Mouse (Mus musculus): ENCODE measurements around the gene Atp2a1. TPM values are rescaled to one million over a fixed set of nuclear protein-coding genes. Genes with fewer than 3 reads are reported as not detected.
"Not testable (repeated sequence)": the region's sequence is repeated elsewhere in the genome, so short reads cannot be mapped to it uniquely, and the experiment has no call there.

Gene Atp2a1
- total RNA-seq (2021) = under 1 TPM in 1 of 2 experiments, not detected in 1; 0.21 TPM
- long read RNA-seq, experiment 1, partial matches to known transcripts = 0 of 2 reads
- long read RNA-seq, experiment 1, other reads (novel, unspliced or antisense) = 2 of 2 reads
- long read RNA-seq, experiment 2 = 0 reads

- no peak for DNase-seq (ENCODE audit: low spot score in 2 of 2)
These were observed at the start of gene Atp2a1 for GRCm38 (mm10) chr7:126463004-126463403. Atp2a1 (minus strand) TSS chr7:126463108.

GRCm38 (mm10) chr7:126511287-126511686 is 48.4 kb upstream of the Atp2a1 start:
- intact Hi-C loops (cut with DNase I) = no loop called here

More at GRCm38 (mm10) chr7:126463004-126463403, at the start of gene Atp2a1:
- intact Hi-C loops (cut with DNase I) = no loop called here

GRCm38 (mm10) chr7:126507126-126507778 is 44.3 kb upstream of the Atp2a1 start:
- intact Hi-C loops (cut with DNase I) = no loop called here
- no peak for DNase-seq (ENCODE audit: low spot score in 2 of 2)

More at GRCm38 (mm10) chr7:126511287-126511686, 48.4 kb upstream of the Atp2a1 start:
- no peak for DNase-seq (ENCODE audit: low spot score in 2 of 2)

- intact Hi-C loops (cut with DNase I) = no loop called here
- no peak for DNase-seq (ENCODE audit: low spot score in 2 of 2)
These were observed 42.0 kb upstream of the Atp2a1 start for GRCm38 (mm10) chr7:126504913-126505312.

GRCm38 (mm10) chr7:126503273-126503878 is 40.5 kb upstream of the Atp2a1 start, which contains the start of gene Atxn2l:
Atxn2l (minus strand) TSS chr7:126503437.
- DNase-seq (ENCODE audit: low spot score in 2 of 2) = peak; percentile 99
- intact Hi-C loops (cut with DNase I) = loop anchor here (2.0 kb wide), 1 partner anchor 17 kb away; the partner anchor contains the start of gene Tufm

GRCm38 (mm10) chr7:126502751-126503150 is 39.8 kb upstream of the Atp2a1 start:
- no peak for DNase-seq (ENCODE audit: low spot score in 2 of 2)
- intact Hi-C loops (cut with DNase I) = loop anchor here (1.0 to 2.0 kb wide), 2 partner anchors 16 to 27 kb away; partner anchors contain the start of genes Sh2b1 and Tufm

GRCm38 (mm10) chr7:126502023-126502741 is 39.3 kb upstream of the Atp2a1 start:
- DNase-seq (ENCODE audit: low spot score in 2 of 2) = peak; percentile 92 to 97

GRCm38 (mm10) chr7:126501684-126502022 is 38.7 kb upstream of the Atp2a1 start:
- intact Hi-C loops (cut with DNase I) = loop anchor here (1.0 to 2.0 kb wide), 2 partner anchors 15 to 26 kb away; partner anchors contain the start of genes Sh2b1 and Tufm
- no peak for DNase-seq (ENCODE audit: low spot score in 2 of 2)

More at GRCm38 (mm10) chr7:126502023-126502741, 39.3 kb upstream of the Atp2a1 start:
- intact Hi-C loops (cut with DNase I) = loop anchor here (1.0 to 2.0 kb wide), 2 partner anchors 15 to 27 kb away; partner anchors contain the start of genes Sh2b1 and Tufm

- intact Hi-C loops (cut with DNase I) = no loop called here
These were observed 36.5 kb upstream of the Atp2a1 start for GRCm38 (mm10) chr7:126499416-126499815.

GRCm38 (mm10) chr7:126497966-126498365 is 35.1 kb upstream of the Atp2a1 start:
- intact Hi-C loops (cut with DNase I) = no loop called here
- DNase-seq (ENCODE audit: low spot score in 2 of 2) = no peak

More at GRCm38 (mm10) chr7:126499416-126499815, 36.5 kb upstream of the Atp2a1 start:
- no peak for DNase-seq (ENCODE audit: low spot score in 2 of 2)

GRCm38 (mm10) chr7:126496475-126496874 is 33.6 kb upstream of the Atp2a1 start:
- intact Hi-C loops (cut with DNase I) = no loop called here
- no peak for DNase-seq (ENCODE audit: low spot score in 2 of 2)

GRCm38 (mm10) chr7:126494120-126494519 is 31.2 kb upstream of the Atp2a1 start:
- intact Hi-C loops (cut with DNase I) = loop anchor here (5.0 kb wide), 1 partner anchor 63 kb away; no protein-coding TSS in a partner anchor
- DNase-seq (ENCODE audit: low spot score in 2 of 2) = no peak

- DNase-seq (ENCODE audit: low spot score in 2 of 2) = no peak
- intact Hi-C loops (cut with DNase I) = loop anchor here (5.0 kb wide), 1 partner anchor 65 kb away; no protein-coding TSS in a partner anchor
These were observed 29.1 kb upstream of the Atp2a1 start for GRCm38 (mm10) chr7:126491973-126492372.

- no peak for DNase-seq (ENCODE audit: low spot score in 2 of 2)
- intact Hi-C loops (cut with DNase I) = loop anchor here (5.0 kb wide), 1 partner anchor 66 kb away; no protein-coding TSS in a partner anchor
These were observed 28.1 kb upstream of the Atp2a1 start for GRCm38 (mm10) chr7:126491005-126491404.

GRCm38 (mm10) chr7:126487617-126488385 is 24.9 kb upstream of the Atp2a1 start:
- intact Hi-C loops (cut with DNase I) = loop anchor here (2.0 kb wide), 1 partner anchor 15 kb away; the partner anchor contains the start of gene Atxn2l
- not testable (repeated sequence) for DNase-seq (ENCODE audit: low spot score in 2 of 2)

- intact Hi-C loops (cut with DNase I) = loop anchor here (2.0 kb wide), 1 partner anchor 16 kb away; the partner anchor contains the start of gene Atxn2l
- DNase-seq (ENCODE audit: low spot score in 2 of 2) = peak; percentile 97 to 98
These were observed 24.2 kb upstream of the Atp2a1 start, which contains the start of gene Tufm for GRCm38 (mm10) chr7:126487052-126487483. Tufm (plus strand) TSS chr7:126487361.

- DNase-seq (ENCODE audit: low spot score in 2 of 2) = peak in 1 of 2 experiments; percentile 61
- intact Hi-C loops (cut with DNase I) = no loop called here
These were observed 19.5 kb upstream of the Atp2a1 start for GRCm38 (mm10) chr7:126482392-126482871.

- no peak for DNase-seq (ENCODE audit: low spot score in 2 of 2)
- intact Hi-C loops (cut with DNase I) = loop anchor here (1.0 kb wide), 1 partner anchor 47 kb away; no protein-coding TSS in a partner anchor
These were observed 18.8 kb upstream of the Atp2a1 start for GRCm38 (mm10) chr7:126481699-126482098.

Data from left cerebral cortex, postnatal 14 days (tissue).